Mouse (Mus musculus) embryonic facial prominence, embryonic 12.5 days (tissue): ENCODE data around the gene Cyp2e1. TPM values are rescaled to one million over a fixed set of nuclear protein-coding genes. Genes with fewer than 3 reads are reported as not detected.
A peak's percentile ranks its signal among the peaks of the same experiment; 100 is the strongest.
"Not testable (repeated sequence)": the region's sequence is repeated elsewhere in the genome, so short reads cannot be mapped to it uniquely, and the experiment has no call there.

Source experiments
- ATAC-seq: fragments of 200-750 bp; cut with Nextera tagmentation; 2 replicates; pipeline ENCODE4 v1.8.0; 2017; ENCODE audit not compliant: insufficient number of reproducible peaks, insufficient read depth, low FRiP score, low TSS enrichment
- H3K27ac ChIP-seq: fragments of 300-500 bp; sonication (generic); 2 replicates; pipeline ENCODE4 v1.5.1; 2016; ENCODE audit warnings: mild to moderate bottlenecking
- H3K27me3 ChIP-seq: fragments of 300-500 bp; sonication (generic); 2 replicates; pipeline ENCODE4 v1.6.1; 2016; ENCODE audit warnings: mild to moderate bottlenecking, moderate library complexity
- H3K36me3 ChIP-seq: fragments of 300-500 bp; sonication (generic); 2 replicates; pipeline ENCODE4 v1.6.1; 2016; ENCODE audit warnings: mild to moderate bottlenecking
- H3K4me1 ChIP-seq: fragments of 300-500 bp; sonication (generic); 2 replicates; pipeline ENCODE4 v1.6.1; 2016
- H3K4me2 ChIP-seq: fragments of 300-500 bp; sonication (generic); replicated peaks from 2 replicates; pipeline ENCODE4 v1.6.1; 2016; ENCODE audit warnings: mild to moderate bottlenecking, moderate library complexity
- H3K4me3 ChIP-seq: fragments of 300-500 bp; sonication (generic); 2 replicates; pipeline ENCODE4 v1.5.1; 2016; ENCODE audit warnings: mild to moderate bottlenecking
- H3K9ac ChIP-seq: fragments of 300-500 bp; sonication (generic); 2 replicates; pipeline ENCODE4 v1.6.1; 2016; ENCODE audit warnings: mild to moderate bottlenecking, moderate library complexity
- H3K9me3 ChIP-seq: fragments of 300-500 bp; sonication (generic); 2 replicates; pipeline ENCODE4 v1.6.1; 2016; ENCODE audit warnings: mild to moderate bottlenecking, moderate library complexity
- WGBS: fragments of 180-500 bp; shearing (Covaris S2); methylation state at CpG from one replicate; pipeline ENCODE4 v1.1.7; 2016; 5-methylcytosine and 5-hydroxymethylcytosine counted together
- polyA plus RNA-seq: library from polyadenylated mRNA; unstranded; fragments of >200 nt; fragmentation: Nextera tagmentation; extraction: Ambion mirVana; gene quantifications from 2 replicates; pipeline ENCODE4 v1.2.1, GENCODE M21; 2016

Cyp2e1 gene
- polyA plus RNA-seq, 1 experiment from 2014 or later: not detected

- not testable (repeated sequence) for H3K9me3 ChIP-seq, H3K9ac ChIP-seq, ATAC-seq, H3K4me2 ChIP-seq, H3K27me3 ChIP-seq, H3K4me3 ChIP-seq, H3K27ac ChIP-seq, H3K36me3 ChIP-seq, H3K4me1 ChIP-seq
- WGBS: 67% methylated on average over 1 of the region's 1 CpGs
Observed at GRCm38 (mm10) chr7:140765391-140765790, 1.9 kb downstream of the Cyp2e1 start.

GRCm38 (mm10) chr7:140765888-140766739 lies 2.6 kb downstream of the Cyp2e1 start:
- ATAC-seq: no peak
- H3K9ac ChIP-seq: no peak overlapping the region
- WGBS: 79% methylated on average over 12 of the region's 12 CpGs

DNA sequence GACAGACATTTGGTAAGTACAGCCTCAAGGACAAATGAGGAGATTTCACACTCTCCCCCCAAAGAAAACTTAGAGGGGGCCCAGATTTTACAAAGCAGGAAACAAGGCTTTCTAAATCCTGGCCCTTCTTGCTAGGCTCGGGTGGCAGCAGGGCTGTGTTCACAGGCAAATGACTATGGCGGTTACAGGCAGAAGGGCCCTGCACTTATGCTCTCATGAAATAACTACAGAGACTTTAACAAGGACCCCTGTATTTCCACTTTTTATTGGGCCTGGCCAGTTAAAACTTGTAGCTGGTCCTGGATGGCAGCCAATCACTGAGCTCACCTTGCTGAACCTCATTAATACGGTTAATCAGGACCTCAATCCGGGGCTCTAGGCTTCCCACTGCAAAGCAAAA lies 17.0 kb downstream of the Cyp2e1 start:
- Histone ChIP-seq H3K4me1 (no peaks in the 10 kb centered on the region), H3K36me3 (no peaks in the 10 kb centered on the region), H3K4me2 (no peak overlapping the region), H3K27ac (no peak overlapping the region), H3K27me3 (no peaks in the 10 kb centered on the region), H3K9ac (no peak overlapping the region), H3K9me3 (no peaks in the 10 kb centered on the region), H3K4me3 (no peak overlapping the region)
- no peak for ATAC-seq
- WGBS: 79% methylated on average over 4 of the region's 4 CpGs

More at GRCm38 (mm10) chr7:140765888-140766739, 2.6 kb downstream of the Cyp2e1 start:
- H3K27me3 ChIP-seq: no peaks in the 10 kb centered on the region
- no peak overlapping the region for H3K4me3 ChIP-seq
- H3K9me3 ChIP-seq: no peaks in the 10 kb centered on the region
- no peaks in the 10 kb centered on the region for H3K4me1 ChIP-seq
- H3K4me2 ChIP-seq: no peak overlapping the region
- no peaks in the 10 kb centered on the region for H3K36me3 ChIP-seq
- H3K27ac ChIP-seq: no peak overlapping the region

GRCm38 (mm10) chr7:140787406-140788052 lies 24.0 kb downstream of the Cyp2e1 start, which contains the start of gene Syce1:
Syce1 (minus strand) TSS chr7:140787852.
- H3K9me3 ChIP-seq: no peaks in the 10 kb centered on the region
- no peaks in the 10 kb centered on the region for H3K36me3 ChIP-seq
- WGBS: 81% methylated on average over 33 of the region's 33 CpGs
- H3K4me2 ChIP-seq: no peak within 1 kb of the TSS
- H3K4me3 ChIP-seq: no peak within 1 kb of the TSS
- no peak for ATAC-seq
- H3K27me3 ChIP-seq: no peaks in the 10 kb centered on the region
- H3K4me1 ChIP-seq: no peaks in the 10 kb centered on the region
- no peak within 1 kb of the TSS for H3K9ac ChIP-seq
- no peak within 1 kb of the TSS for H3K27ac ChIP-seq

- no peaks in the 10 kb centered on the region for H3K36me3 ChIP-seq
- no peaks in the 10 kb centered on the region for H3K9me3 ChIP-seq
- H3K4me1 ChIP-seq: no peaks in the 10 kb centered on the region
- H3K9ac ChIP-seq: no peak overlapping the region
- ATAC-seq: no peak
- no peak overlapping the region for H3K4me3 ChIP-seq
- H3K27me3 ChIP-seq: no peaks in the 10 kb centered on the region
- H3K4me2 ChIP-seq: no peak overlapping the region
- no peak overlapping the region for H3K27ac ChIP-seq
- 82% methylated on average over 7 of the region's 7 CpGs for WGBS
Observed at GRCm38 (mm10) chr7:140788053-140788435, 24.5 kb downstream of the Cyp2e1 start.

GRCm38 (mm10) chr7:140793541-140793940 lies 30.0 kb downstream of the Cyp2e1 start:
- Histone ChIP-seq H3K27me3 (no peaks in the 10 kb centered on the region), H3K4me2 (no peak overlapping the region), H3K4me1 (no peaks in the 10 kb centered on the region), H3K9ac (no peak overlapping the region), H3K36me3 (no peaks in the 10 kb centered on the region), H3K9me3 (no peaks in the 10 kb centered on the region), H3K27ac (no peak overlapping the region), H3K4me3 (no peak overlapping the region)
- 74% methylated on average over 4 of the region's 4 CpGs for WGBS
- no peak for ATAC-seq

- Histone ChIP-seq H3K4me1 (no peaks in the 10 kb centered on the region), H3K9ac (no peak overlapping the region), H3K27ac (no peak overlapping the region), H3K27me3 (no peaks in the 10 kb centered on the region), H3K4me2 (no peak overlapping the region), H3K9me3 (no peaks in the 10 kb centered on the region), H3K36me3 (no peaks in the 10 kb centered on the region), H3K4me3 (no peak overlapping the region)
- ATAC-seq: 0 out of 2 replicates have a peak, but pooled peaks have one; percentile 10
- WGBS: 91% methylated on average over 3 of the region's 3 CpGs
Observed at GRCm38 (mm10) chr7:140797619-140798018, 34.1 kb downstream of the Cyp2e1 start.

- Histone ChIP-seq H3K36me3 (no peaks in the 10 kb centered on the region), H3K27ac (no peak overlapping the region), H3K4me3 (no peak overlapping the region), H3K4me2 (no peak overlapping the region), H3K4me1 (no peaks in the 10 kb centered on the region), H3K27me3 (no peaks in the 10 kb centered on the region), H3K9me3 (no peaks in the 10 kb centered on the region), H3K9ac (no peak overlapping the region)
- 0 out of 2 replicates have a peak, but pooled peaks have one; percentile 60 for ATAC-seq
- WGBS: 61% methylated on average over 2 of the region's 2 CpGs
Observed at GRCm38 (mm10) chr7:140798212-140798611, 34.7 kb downstream of the Cyp2e1 start.

DNA sequence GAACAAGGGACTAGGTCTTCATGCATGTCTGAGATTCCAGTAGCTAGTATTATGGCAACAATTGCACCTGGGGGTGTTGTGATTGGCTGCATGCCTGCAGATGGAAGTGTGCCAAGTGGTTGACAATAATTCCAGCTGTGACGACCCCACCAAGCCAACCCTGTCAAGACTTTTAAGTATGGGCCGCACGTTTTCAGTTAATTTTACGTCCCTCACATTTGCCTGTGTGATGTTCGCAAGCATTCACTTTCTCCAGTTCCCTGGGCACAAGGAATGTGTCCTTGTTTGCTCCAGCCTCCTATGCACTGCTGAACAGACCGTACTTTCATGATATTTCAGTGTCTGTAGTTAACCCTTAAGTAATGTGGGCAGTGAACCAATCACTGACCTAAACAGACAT lies 39.1 kb downstream of the Cyp2e1 start:
- H3K36me3 ChIP-seq: no peaks in the 10 kb centered on the region
- H3K27ac ChIP-seq: no peak overlapping the region
- no peaks in the 10 kb centered on the region for H3K9me3 ChIP-seq
- no peak overlapping the region for H3K4me3 ChIP-seq
- no peak overlapping the region for H3K9ac ChIP-seq
- ATAC-seq: no peak
- 72% methylated on average over 6 of the region's 6 CpGs for WGBS
- H3K4me2 ChIP-seq: no peak overlapping the region
- no peaks in the 10 kb centered on the region for H3K27me3 ChIP-seq
- no peaks in the 10 kb centered on the region for H3K4me1 ChIP-seq

DNA sequence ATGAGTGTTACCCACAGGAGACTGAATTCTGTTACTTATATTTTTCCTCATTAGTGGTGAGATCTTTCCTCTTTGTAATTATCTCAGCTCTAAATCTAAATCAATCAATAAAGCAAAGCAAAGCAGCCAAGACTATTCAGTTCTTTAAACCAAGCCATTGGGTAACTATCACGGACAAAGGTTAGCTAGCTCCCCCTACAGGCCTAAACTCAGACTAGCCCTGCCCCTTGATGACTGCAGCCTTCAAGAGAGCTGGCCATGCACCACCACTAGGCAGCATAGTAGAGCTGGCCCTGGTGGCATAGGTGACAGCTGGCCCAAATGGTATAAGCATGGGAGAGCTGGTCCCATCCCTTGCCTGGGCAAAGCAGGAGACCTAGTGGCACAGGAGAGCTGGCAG lies 42.2 kb downstream of the Cyp2e1 start:
- H3K36me3 ChIP-seq: peaks cover 5% of the 10 kb centered on the region; the same call in 1 of the 2 replicates
- H3K4me3 ChIP-seq: no peak overlapping the region
- H3K4me1 ChIP-seq: no peaks in the 10 kb centered on the region
- no peak overlapping the region for H3K4me2 ChIP-seq
- no peak overlapping the region for H3K27ac ChIP-seq
- H3K27me3 ChIP-seq: no peaks in the 10 kb centered on the region
- no peak; the same call in 1 of the 2 replicates for ATAC-seq
- H3K9ac ChIP-seq: no peak overlapping the region
- WGBS: 7% methylated on average over 1 of the region's 1 CpGs
- H3K9me3 ChIP-seq: no peaks in the 10 kb centered on the region

- H3K9me3 ChIP-seq: no peaks in the 10 kb centered on the region
- H3K4me2 ChIP-seq: no peak overlapping the region
- H3K36me3 ChIP-seq: peaks cover 14% of the 10 kb centered on the region
- no peaks in the 10 kb centered on the region for H3K27me3 ChIP-seq
- no peaks in the 10 kb centered on the region for H3K4me1 ChIP-seq
- no peak overlapping the region for H3K9ac ChIP-seq
- no peak overlapping the region for H3K4me3 ChIP-seq
- H3K27ac ChIP-seq: no peak overlapping the region
- no peak for ATAC-seq
- WGBS: 88% methylated on average over 6 of the region's 6 CpGs
Observed at GRCm38 (mm10) chr7:140810496-140810895, 47.0 kb downstream of the Cyp2e1 start.

- no peaks in the 10 kb centered on the region for H3K27me3 ChIP-seq
- H3K4me2 ChIP-seq: no peak overlapping the region
- peaks cover 14% of the 10 kb centered on the region for H3K36me3 ChIP-seq
- WGBS: 90% methylated on average over 13 of the region's 13 CpGs
- ATAC-seq: no peak
- H3K4me1 ChIP-seq: no peaks in the 10 kb centered on the region
- H3K4me3 ChIP-seq: no peak overlapping the region
- H3K9me3 ChIP-seq: no peaks in the 10 kb centered on the region
- no peak overlapping the region for H3K9ac ChIP-seq
- H3K27ac ChIP-seq: no peak overlapping the region
Observed at GRCm38 (mm10) chr7:140811714-140812113, 48.2 kb downstream of the Cyp2e1 start.
